Mouse (Mus musculus) lung, postnatal 10 days (tissue): ENCODE measurements around the gene Lrrc3c.
A peak's percentile ranks its signal among the peaks of the same experiment; 100 is the strongest.

ENCODE experiments used
- DNase-seq: peaks from one replicate; pipeline ENCODE4 v3.0.0; 2021

Gene Lrrc3c

DNA sequence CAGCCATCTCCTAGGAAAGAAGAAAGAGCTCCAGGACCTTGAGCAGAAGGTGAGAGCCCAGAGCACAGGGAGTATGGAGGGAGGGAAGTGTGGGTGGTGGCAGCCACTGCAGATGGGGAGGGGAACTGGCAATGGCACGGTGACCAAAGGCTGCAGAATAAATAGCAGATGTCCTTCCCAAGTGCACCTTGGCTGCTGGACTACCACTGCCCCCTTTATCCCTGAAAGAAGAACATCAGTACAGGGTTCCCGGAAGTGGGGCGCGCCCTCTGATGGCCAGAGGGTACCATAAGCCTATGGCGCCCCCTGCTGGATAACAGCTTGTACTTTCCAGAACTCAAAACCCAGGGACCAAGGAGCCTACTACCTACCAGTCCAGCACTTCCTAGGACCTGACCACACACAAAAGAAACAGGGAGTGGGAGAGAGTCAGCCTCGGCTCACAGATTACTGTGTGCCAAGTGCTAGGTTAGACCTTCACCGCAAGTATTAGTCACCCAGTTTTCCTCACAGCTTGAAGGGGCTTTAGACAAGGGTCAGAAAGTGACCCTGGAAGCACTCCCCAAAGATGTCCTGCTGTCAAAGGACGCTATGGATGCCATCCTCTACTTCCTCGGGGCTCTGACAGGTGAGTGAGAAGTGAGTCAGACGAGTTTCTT, 37.4 kb downstream of the Lrrc3c start:
- peak; percentile 27 for DNase-seq

DNA sequence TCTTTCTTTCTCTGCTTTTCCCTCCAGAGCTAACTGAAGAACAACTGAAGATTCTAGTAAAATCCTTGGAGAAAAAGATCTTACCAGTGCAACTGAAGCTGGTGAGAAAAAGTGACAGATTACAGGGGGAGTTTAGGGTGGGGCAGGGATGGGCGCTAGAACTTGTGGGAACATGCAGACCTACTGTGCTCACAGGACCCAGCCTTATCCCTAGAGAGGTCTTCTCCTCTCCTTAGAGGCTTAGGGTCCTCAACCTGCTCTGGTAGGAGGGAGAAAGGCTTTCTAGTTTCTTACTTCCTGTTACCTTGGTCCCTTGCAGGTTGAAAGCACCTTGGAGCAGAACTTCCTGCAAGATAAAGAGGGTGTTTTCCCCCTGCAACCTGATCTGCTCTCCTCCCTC, 39.4 kb downstream of the Lrrc3c start:
- no peak for DNase-seq

- no peak for DNase-seq
Measured at GRCm38 (mm10) chr11:98640091-98640490, 42.0 kb downstream of the Lrrc3c start.

GRCm38 (mm10) chr11:98644757-98645156, 46.7 kb downstream of the Lrrc3c start:
- no peak for DNase-seq

GRCm38 (mm10) chr11:98645946-98646345, 47.9 kb downstream of the Lrrc3c start:
- DNase-seq: no peak

DNA sequence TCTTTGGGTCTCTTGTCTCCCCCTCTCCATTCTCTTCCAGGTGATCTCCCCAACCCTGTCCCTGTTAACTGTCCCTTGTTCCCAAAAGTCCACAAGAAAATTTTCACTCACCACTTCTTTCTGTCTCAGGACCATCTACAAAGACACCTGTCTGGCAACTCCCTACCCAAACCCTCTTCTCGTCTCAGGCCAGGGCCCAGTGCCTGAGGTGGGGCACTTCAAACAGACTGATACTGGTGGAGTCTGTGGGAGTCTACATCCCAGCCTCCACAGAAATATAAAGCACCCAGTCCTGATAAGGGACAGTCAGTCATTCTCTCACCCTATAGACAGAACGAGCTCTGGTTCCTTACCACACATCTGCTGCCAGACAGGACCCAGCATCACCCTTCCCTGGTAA, 48.4 kb downstream of the Lrrc3c start, which contains the start of gene Gsdma2:
TSS of gene Gsdma2 (plus strand) at position 301 of the 400 bp plus-strand sequence.
- DNase-seq: no peak
